Mouse (Mus musculus) intestine, embryonic 14.5 days (tissue): ENCODE results near the gene Scarf2. TPM values are rescaled to one million over a fixed set of nuclear protein-coding genes. Genes with fewer than 3 reads are reported as not detected.

Experiments
- ATAC-seq: fragments of 200-750 bp; cut with Nextera tagmentation; replicated peaks from 2 replicates; pipeline ENCODE4 v1.8.0; 2017; ENCODE audit warnings: low read depth, moderate number of reproducible peaks, moderate TSS enrichment, moderate library complexity; ENCODE audit not compliant: low FRiP score, low TSS enrichment
- DNase-seq: peaks from one replicate; pipeline ENCODE4 v3.0.0-alpha.2; 2018; ENCODE audit warnings: low spot score
- H3K27ac ChIP-seq: fragments of 300-500 bp; sonication (generic); 2 replicates; pipeline ENCODE4 v1.5.1; 2014; ENCODE audit warnings: low read depth, mild to moderate bottlenecking, control low read depth
- H3K27me3 ChIP-seq: fragments of 300-500 bp; sonication (generic); replicated peaks from 2 replicates; pipeline ENCODE4 v1.6.1; 2014; ENCODE audit warnings: low read length, control low read depth; ENCODE audit not compliant: control insufficient read depth, insufficient read depth
- H3K36me3 ChIP-seq: fragments of 300-500 bp; sonication (generic); 2 replicates; pipeline ENCODE4 v1.6.1; 2014; ENCODE audit warnings: low read length, control low read depth; ENCODE audit not compliant: control insufficient read depth, insufficient read depth
- H3K4me1 ChIP-seq: fragments of 300-500 bp; sonication (generic); replicated peaks from 2 replicates; pipeline ENCODE4 v1.6.1; 2014; ENCODE audit warnings: low read length, control low read depth, mixed read lengths; ENCODE audit not compliant: control insufficient read depth, insufficient read depth
- H3K4me2 ChIP-seq: fragments of 300-500 bp; sonication (generic); 2 replicates; pipeline ENCODE4 v1.6.1; 2014; ENCODE audit warnings: low read length
- H3K4me3 ChIP-seq: fragments of 300-500 bp; sonication (generic); 2 replicates; pipeline ENCODE4 v1.5.1; 2014; ENCODE audit warnings: low read depth, low read length, control low read depth, mixed read lengths
- H3K9ac ChIP-seq: fragments of 300-500 bp; sonication (generic); 2 replicates; pipeline ENCODE4 v1.6.1; 2014; ENCODE audit warnings: mild to moderate bottlenecking, low read length
- H3K9me3 ChIP-seq: fragments of 300-500 bp; sonication (generic); 2 replicates; pipeline ENCODE4 v1.6.1; 2016; ENCODE audit warnings: low read length, control low read depth; ENCODE audit not compliant: control insufficient read depth
- WGBS: fragments of 180-500 bp; shearing (Covaris S2); extraction: QIAGEN DNeasy Blood & Tissue Kit; methylation state at CpG from one replicate; pipeline ENCODE4 v1.1.7; 2014; 5-methylcytosine and 5-hydroxymethylcytosine counted together
- polyA plus RNA-seq: library from polyadenylated mRNA; unstranded; fragments of >200 nt; fragmentation: Nextera tagmentation; extraction: Ambion mirVana; gene quantifications from 2 replicates; pipeline ENCODE4 v1.2.1, GENCODE M21; 2014

Scarf2 gene
- polyA plus RNA-seq, 1 experiment from 2014 or later = 18.2 TPM

GRCm38 (mm10) chr16:17809711-17810110, 12.6 kb downstream of the Scarf2 start:
- DNase-seq = peak; percentile 63
- H3K9ac ChIP-seq = no peak overlapping the region
- H3K4me2 ChIP-seq = no peak overlapping the region
- H3K36me3 ChIP-seq = 0 out of 2 replicates have a peak, but pooled peaks cover 5% of the 10 kb centered on the region
- H3K4me1 ChIP-seq = peaks cover 34% of the 10 kb centered on the region
- H3K27ac ChIP-seq = peak overlapping the region; percentile 77
- peaks cover 19% of the 10 kb centered on the region for H3K27me3 ChIP-seq
- 16% methylated on average over 7 of the region's 7 CpGs for WGBS
- no peak overlapping the region for H3K4me3 ChIP-seq
- H3K9me3 ChIP-seq = no peaks in the 10 kb centered on the region
- peak; percentile 56 for ATAC-seq

DNA sequence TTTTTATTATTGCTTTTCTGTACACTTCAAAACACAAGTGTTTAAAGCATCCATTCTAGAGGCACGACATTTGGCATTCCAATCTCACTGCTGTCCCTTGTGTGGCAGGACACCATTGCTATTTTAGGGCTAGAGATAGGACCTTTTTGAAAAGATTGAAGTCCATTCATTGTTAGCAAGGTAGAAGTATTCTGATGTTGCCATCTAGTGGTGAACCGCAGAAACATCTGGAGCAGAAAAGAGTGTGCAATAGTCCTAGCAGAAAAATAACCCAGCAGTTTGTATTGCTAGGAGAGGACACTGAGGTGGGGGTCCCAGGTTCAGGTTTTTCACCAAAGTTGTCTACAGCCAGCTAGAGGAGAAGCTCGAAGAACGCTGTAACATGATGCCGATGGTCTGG, 15.0 kb downstream of the Scarf2 start:
- Histone ChIP-seq H3K4me1 (peaks cover 32% of the 10 kb centered on the region), H3K9ac (no peak overlapping the region), H3K27me3 (peaks cover 3% of the 10 kb centered on the region; the same call in 1 of the 2 replicates), H3K27ac (no peak overlapping the region), H3K9me3 (no peaks in the 10 kb centered on the region), H3K36me3 (0 out of 2 replicates have a peak, but pooled peaks cover 5% of the 10 kb centered on the region), H3K4me2 (no peak overlapping the region), H3K4me3 (no peak overlapping the region)
- DNase-seq (no peak), ATAC-seq (no peak)
- 7% methylated on average over 5 of the region's 5 CpGs for WGBS

DNA sequence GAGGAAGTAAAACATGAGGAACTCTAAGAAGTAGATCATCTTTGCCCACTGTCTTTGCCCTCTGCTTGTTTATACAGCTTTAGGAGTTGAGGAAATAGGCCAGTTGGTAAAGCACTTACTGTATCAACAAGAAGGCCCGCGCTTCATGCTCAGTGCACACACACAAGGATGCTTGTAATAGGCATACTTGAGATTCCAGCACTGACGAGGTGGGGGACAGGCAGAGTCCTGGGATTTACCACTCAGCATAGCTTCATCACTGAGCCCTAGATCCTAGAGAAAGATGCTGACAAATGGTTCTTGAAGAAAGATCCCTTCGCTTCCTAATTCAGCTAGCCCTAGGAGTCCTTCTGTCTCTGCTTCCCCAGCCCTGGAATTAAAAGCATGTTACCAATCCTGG, 16.1 kb downstream of the Scarf2 start:
- ATAC-seq (no peak), DNase-seq (no peak)
- Histone ChIP-seq H3K36me3 (0 out of 2 replicates have a peak, but pooled peaks cover 2% of the 10 kb centered on the region), H3K9me3 (no peaks in the 10 kb centered on the region), H3K4me1 (peaks cover 23% of the 10 kb centered on the region), H3K4me2 (no peak overlapping the region), H3K27me3 (peaks cover 3% of the 10 kb centered on the region; the same call in 1 of the 2 replicates), H3K27ac (no peak overlapping the region), H3K4me3 (no peak overlapping the region), H3K9ac (no peak overlapping the region)
- 39% methylated on average over 4 of the region's 4 CpGs for WGBS

- Histone ChIP-seq H3K9ac (peak overlapping the region; percentile 67), H3K36me3 (no peaks in the 10 kb centered on the region), H3K27ac (no peak overlapping the region), H3K9me3 (no peaks in the 10 kb centered on the region), H3K27me3 (peaks cover 3% of the 10 kb centered on the region), H3K4me2 (peak overlapping the region; percentile 86), H3K4me1 (0 out of 2 replicates have a peak, but pooled peaks cover 8% of the 10 kb centered on the region), H3K4me3 (peak overlapping the region; percentile 45)
- ATAC-seq (peak; percentile 85), DNase-seq (peak; percentile 93)
- 2% methylated on average over 61 of the region's 63 CpGs for WGBS
Measured at GRCm38 (mm10) chr16:17815411-17816402, 18.6 kb downstream of the Scarf2 start.

DNA sequence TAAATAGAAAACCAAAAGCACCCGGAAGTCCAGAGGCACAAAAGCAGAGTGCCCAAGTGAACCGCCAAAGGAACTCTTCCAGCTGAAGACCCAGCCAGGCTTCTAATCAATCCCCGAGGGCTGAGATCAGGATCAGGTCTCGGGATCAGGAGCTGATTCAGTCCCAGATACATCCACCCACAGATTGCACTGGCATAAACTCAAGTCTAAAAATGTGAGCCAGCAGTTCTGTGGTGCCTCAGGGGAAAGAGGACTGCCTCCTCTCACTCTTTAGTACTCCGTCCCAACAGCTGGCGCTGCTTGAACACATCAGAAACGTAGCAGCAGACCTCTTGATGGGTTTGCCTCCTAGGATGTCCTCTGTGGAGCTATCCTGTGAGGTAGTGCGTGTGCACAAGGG, 19.4 kb downstream of the Scarf2 start:
- H3K4me1 ChIP-seq = 0 out of 2 replicates have a peak, but pooled peaks cover 8% of the 10 kb centered on the region
- no peak overlapping the region for H3K27ac ChIP-seq
- H3K27me3 ChIP-seq = peaks cover 7% of the 10 kb centered on the region
- no peak for DNase-seq
- ATAC-seq = no peak
- no peaks in the 10 kb centered on the region for H3K9me3 ChIP-seq
- no peak overlapping the region for H3K4me3 ChIP-seq
- H3K36me3 ChIP-seq = no peaks in the 10 kb centered on the region
- no peak overlapping the region for H3K4me2 ChIP-seq
- no peak overlapping the region for H3K9ac ChIP-seq
- 85% methylated on average over 8 of the region's 8 CpGs for WGBS

- peaks cover 15% of the 10 kb centered on the region for H3K27me3 ChIP-seq
- H3K36me3 ChIP-seq = no peaks in the 10 kb centered on the region
- H3K27ac ChIP-seq = no peak overlapping the region
- H3K4me2 ChIP-seq = no peak overlapping the region
- ATAC-seq = no peak
- 95% methylated on average over 2 of the region's 2 CpGs for WGBS
- no peak for DNase-seq
- H3K4me1 ChIP-seq = no peaks in the 10 kb centered on the region
- no peak overlapping the region for H3K4me3 ChIP-seq
- no peaks in the 10 kb centered on the region for H3K9me3 ChIP-seq
- H3K9ac ChIP-seq = no peak overlapping the region
Measured at GRCm38 (mm10) chr16:17826500-17826899, 29.4 kb downstream of the Scarf2 start.

DNA sequence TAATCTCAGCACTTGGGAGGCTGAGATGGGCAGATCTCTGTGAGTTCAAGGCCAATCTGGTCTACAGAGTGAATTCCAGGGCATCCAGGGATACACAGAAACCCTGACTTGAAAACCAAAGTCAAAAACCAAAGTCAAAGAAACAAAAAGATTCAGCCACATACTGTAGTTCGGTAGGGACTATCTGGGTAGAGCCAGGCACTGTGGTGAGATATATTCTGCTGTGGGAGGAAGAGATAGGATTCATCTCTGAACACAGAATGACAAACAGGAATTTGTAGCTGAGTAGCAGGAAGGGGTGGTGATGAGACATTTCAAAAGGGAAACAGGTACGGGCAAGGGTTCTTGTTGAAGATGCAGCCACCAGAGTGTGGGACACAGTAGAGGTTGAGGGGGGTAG, 31.1 kb downstream of the Scarf2 start:
- Histone ChIP-seq H3K27ac (no peak overlapping the region), H3K4me3 (no peak overlapping the region), H3K9ac (no peak overlapping the region), H3K4me2 (no peak overlapping the region), H3K4me1 (no peaks in the 10 kb centered on the region), H3K36me3 (no peaks in the 10 kb centered on the region), H3K9me3 (no peaks in the 10 kb centered on the region), H3K27me3 (peaks cover 33% of the 10 kb centered on the region)
- ATAC-seq (no peak), DNase-seq (no peak)
- WGBS = 94% methylated on average over 2 of the region's 2 CpGs

GRCm38 (mm10) chr16:17828867-17829266, 31.8 kb downstream of the Scarf2 start:
- no peak for DNase-seq
- no peak overlapping the region for H3K4me3 ChIP-seq
- no peaks in the 10 kb centered on the region for H3K36me3 ChIP-seq
- H3K4me1 ChIP-seq = no peaks in the 10 kb centered on the region
- 71% methylated on average over 3 of the region's 3 CpGs for WGBS
- no peak overlapping the region for H3K4me2 ChIP-seq
- no peak overlapping the region for H3K9ac ChIP-seq
- peaks cover 39% of the 10 kb centered on the region for H3K27me3 ChIP-seq
- H3K27ac ChIP-seq = no peak overlapping the region
- H3K9me3 ChIP-seq = no peaks in the 10 kb centered on the region
- no peak for ATAC-seq
